ENCODE assay signal across 17 mouse cellular contexts in the genomic region with DNA sequence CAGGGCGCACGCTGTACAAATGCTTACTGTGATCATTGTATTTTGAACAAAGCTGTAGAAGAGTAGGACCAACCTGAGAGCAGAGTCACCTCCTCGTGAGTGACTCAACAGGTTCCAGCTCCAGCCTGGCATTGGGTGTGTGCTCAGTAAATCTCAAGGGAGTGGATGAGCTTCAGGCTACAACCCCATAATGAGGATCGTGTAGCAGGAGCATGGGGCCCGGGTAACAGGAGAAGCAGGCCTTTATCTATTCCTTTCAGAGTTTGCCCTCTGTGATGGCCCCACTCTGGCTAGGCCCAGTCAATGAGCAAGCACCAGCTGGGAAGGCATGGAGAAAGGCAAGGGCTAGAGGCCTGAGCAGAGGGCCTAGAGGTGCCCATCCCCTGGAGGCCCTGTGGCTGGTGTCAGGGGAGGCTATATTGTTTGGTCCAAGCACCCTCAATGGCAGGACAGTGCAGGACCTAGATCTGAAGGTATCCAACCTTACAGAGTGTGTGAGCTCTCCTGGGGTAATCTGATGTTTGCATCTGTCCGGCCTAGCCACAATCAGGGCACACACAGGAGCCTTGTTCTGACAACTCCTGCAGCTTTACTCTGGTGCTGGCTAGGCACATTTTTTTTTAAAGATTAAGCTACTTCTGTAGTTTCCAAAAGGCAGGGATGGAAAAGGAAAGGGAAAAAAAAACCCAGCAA. TPM values are rescaled to one million over a fixed set of nuclear protein-coding genes. Genes with fewer than 3 reads are reported as not detected.
A peak's percentile ranks its signal among the peaks of the same experiment; 100 is the strongest.
DNase-seq lines count a peak whose midpoint lies in the region; ATAC-seq lines count a peak whose summit lies in the region.
"Had no signal": no experiment of that assay in that cellular context is flagged by ENCODE, and none has a peak within 500 bp of the region (broad histone marks: within the 10 kb centered on the region; RNA-seq: fewer than 3 reads in every experiment).

No protein-coding gene starts in this region.

- H3K36me3 ChIP-seq in forebrain, embryonic 10.5 days (replicated peaks): peaks cover 22% of the 10 kb centered on the region
- no peaks in the 10 kb centered on the region for H3K36me3 ChIP-seq in forebrain, embryonic 15.5 days
- H3K36me3 ChIP-seq in midbrain, embryonic 11.5 days (ENCODE audit: control insufficient read depth, insufficient read depth, low read length): no peaks in the 10 kb centered on the region
- H3K36me3 ChIP-seq in midbrain, embryonic 10.5 days: peaks cover 58% of the 10 kb centered on the region
- H3K36me3 ChIP-seq in liver, embryonic 15.5 days (replicated peaks): no peaks in the 10 kb centered on the region
- H3K36me3 ChIP-seq in stomach, embryonic 16.5 days (ENCODE audit: control insufficient read depth, insufficient read depth, low read length): no peaks in the 10 kb centered on the region
- H3K36me3 ChIP-seq: embryonic facial prominence, embryonic 13.5 days; hindbrain, embryonic 15.5 days had no signal

- peak overlapping the region; percentile 51; the same call in 1 of the 2 replicates for H3K27ac ChIP-seq in forebrain, embryonic 10.5 days
- H3K27ac ChIP-seq in forebrain, embryonic 15.5 days (replicated peaks): no peak overlapping the region
- H3K27ac ChIP-seq in midbrain, embryonic 11.5 days (ENCODE audit: low read depth, low read length): no peak overlapping the region
- no peak overlapping the region; the same call in 1 of the 2 replicates for H3K27ac ChIP-seq in midbrain, embryonic 10.5 days (replicated peaks)
- H3K27ac ChIP-seq in liver, embryonic 15.5 days (replicated peaks): no peak overlapping the region
- H3K27ac ChIP-seq in stomach, embryonic 16.5 days (ENCODE audit: low read length): no peak overlapping the region
- H3K27ac ChIP-seq: embryonic facial prominence, embryonic 13.5 days; hindbrain, embryonic 15.5 days; left cerebral cortex, adult 2 months; midbrain, embryonic 12.5 days had no signal

- 76% methylated on average over 6 of the region's 6 CpGs for WGBS in forebrain, embryonic 10.5 days
- 62% methylated on average over 6 of the region's 6 CpGs for WGBS in forebrain, embryonic 15.5 days
- 81% methylated on average over 6 of the region's 6 CpGs for WGBS in midbrain, embryonic 11.5 days
- 82% methylated on average over 6 of the region's 6 CpGs for WGBS in midbrain, embryonic 10.5 days
- WGBS in liver, embryonic 15.5 days (ENCODE audit: insufficient replicate concordance): 42% methylated on average over 6 of the region's 6 CpGs
- WGBS in stomach, embryonic 16.5 days: 64% methylated on average over 6 of the region's 6 CpGs

- ATAC-seq in forebrain, embryonic 15.5 days (replicated peaks): no peak
- ATAC-seq in midbrain, embryonic 11.5 days (ENCODE audit: low FRiP score): no peak
- ATAC-seq in liver, embryonic 15.5 days (ENCODE audit: insufficient read depth): peak; percentile 87
- ATAC-seq in stomach, embryonic 16.5 days (ENCODE audit: insufficient read depth, low FRiP score): peak; percentile 19; the same call in 1 of the 2 replicates
- ATAC-seq: activated CD4-positive, CD25-positive, alpha-beta regulatory T cell, adult 4 months had no signal

- no peak overlapping the region for H3K9ac ChIP-seq in forebrain, embryonic 15.5 days (replicated peaks)
- H3K9ac ChIP-seq in midbrain, embryonic 11.5 days (ENCODE audit: low read length): peak overlapping the region; percentile 16; the same call in 1 of the 2 replicates
- no peak overlapping the region for H3K9ac ChIP-seq in liver, embryonic 15.5 days
- no peak overlapping the region for H3K9ac ChIP-seq in stomach, embryonic 16.5 days (ENCODE audit: low read length)
- H3K9ac ChIP-seq: embryonic facial prominence, embryonic 13.5 days; hindbrain, embryonic 15.5 days; midbrain, embryonic 12.5 days had no signal

- H3K27me3 ChIP-seq in forebrain, embryonic 10.5 days (ENCODE audit: poor library complexity, severe bottlenecking): no peaks in the 10 kb centered on the region
- H3K27me3 ChIP-seq in forebrain, embryonic 15.5 days: 0 out of 2 replicates have a peak, but pooled peaks cover 10% of the 10 kb centered on the region
- no peaks in the 10 kb centered on the region for H3K27me3 ChIP-seq in midbrain, embryonic 11.5 days (ENCODE audit: control insufficient read depth, insufficient read depth, low read length)
- H3K27me3 ChIP-seq in midbrain, embryonic 10.5 days (ENCODE audit: low read depth, poor library complexity, severe bottlenecking): no peaks in the 10 kb centered on the region
- H3K27me3 ChIP-seq in liver, embryonic 15.5 days: no peaks in the 10 kb centered on the region; the same call in 1 of the 2 replicates
- H3K27me3 ChIP-seq in stomach, embryonic 16.5 days (ENCODE audit: control insufficient read depth, insufficient read depth, low read length): no peaks in the 10 kb centered on the region
- H3K27me3 ChIP-seq: embryonic facial prominence, embryonic 13.5 days; hindbrain, embryonic 15.5 days; midbrain, embryonic 12.5 days had no signal

- DNase-seq in forebrain, embryonic 10.5 days (ENCODE audit: extremely low spot score, low spot score): no peak
- DNase-seq in midbrain, embryonic 11.5 days (ENCODE audit: low spot score, missing footprints): no peak
- DNase-seq in midbrain, embryonic 10.5 days (ENCODE audit: low spot score): no peak
- DNase-seq in left cerebral cortex, postnatal 10 days (ENCODE audit: extremely low spot score in 1 of 2, low spot score in 2 of 2): no peak
- no peak for DNase-seq in lung, adult 18-20 months
- DNase-seq: adrenal gland, postnatal 25 days; cerebellum, postnatal 25 days; kidney, adult 8-10 months; lung, postnatal 14 days had no signal

- H3K4me3 ChIP-seq in forebrain, embryonic 10.5 days: no peak overlapping the region
- H3K4me3 ChIP-seq in forebrain, embryonic 15.5 days: no peak overlapping the region
- no peak overlapping the region for H3K4me3 ChIP-seq in midbrain, embryonic 11.5 days (ENCODE audit: low read depth, low read length)
- no peak overlapping the region for H3K4me3 ChIP-seq in midbrain, embryonic 10.5 days
- no peak overlapping the region for H3K4me3 ChIP-seq in liver, embryonic 15.5 days (replicated peaks)
- no peak overlapping the region for H3K4me3 ChIP-seq in stomach, embryonic 16.5 days (replicated peaks; ENCODE audit: low read length)
- H3K4me3 ChIP-seq: embryonic facial prominence, embryonic 13.5 days; hindbrain, embryonic 15.5 days; left cerebral cortex, adult 2 months; midbrain, embryonic 12.5 days had no signal

- intact Hi-C loops in left cerebral cortex, postnatal 10 days (cut with DNase I): no loop called here

- H3K4me2 ChIP-seq in forebrain, embryonic 15.5 days (replicated peaks): no peak overlapping the region
- no peak overlapping the region for H3K4me2 ChIP-seq in midbrain, embryonic 11.5 days
- H3K4me2 ChIP-seq in liver, embryonic 15.5 days: no peak overlapping the region
- no peak overlapping the region for H3K4me2 ChIP-seq in stomach, embryonic 16.5 days (ENCODE audit: low read depth, low read length)
- H3K4me2 ChIP-seq: embryonic facial prominence, embryonic 13.5 days; hindbrain, embryonic 15.5 days; midbrain, embryonic 12.5 days had no signal

- no peaks in the 10 kb centered on the region for H3K9me3 ChIP-seq in forebrain, embryonic 10.5 days
- H3K9me3 ChIP-seq in forebrain, embryonic 15.5 days: no peaks in the 10 kb centered on the region
- H3K9me3 ChIP-seq in midbrain, embryonic 11.5 days (ENCODE audit: control insufficient read depth, low read length): no peaks in the 10 kb centered on the region
- no peaks in the 10 kb centered on the region for H3K9me3 ChIP-seq in midbrain, embryonic 10.5 days (replicated peaks)
- H3K9me3 ChIP-seq in liver, embryonic 15.5 days (replicated peaks): no peaks in the 10 kb centered on the region
- no peaks in the 10 kb centered on the region for H3K9me3 ChIP-seq in stomach, embryonic 16.5 days (replicated peaks; ENCODE audit: control insufficient read depth, low read length)
- H3K9me3 ChIP-seq: embryonic facial prominence, embryonic 13.5 days; hindbrain, embryonic 15.5 days; midbrain, embryonic 12.5 days had no signal

- H3K4me1 ChIP-seq in forebrain, embryonic 10.5 days: peaks cover 9% of the 10 kb centered on the region
- no peaks in the 10 kb centered on the region for H3K4me1 ChIP-seq in forebrain, embryonic 15.5 days
- H3K4me1 ChIP-seq in midbrain, embryonic 11.5 days (ENCODE audit: control insufficient read depth, insufficient read depth, low read length): peaks cover 6% of the 10 kb centered on the region; the same call in 1 of the 2 replicates
- H3K4me1 ChIP-seq in midbrain, embryonic 10.5 days: peaks cover 8% of the 10 kb centered on the region; the same call in 1 of the 2 replicates
- H3K4me1 ChIP-seq in liver, embryonic 15.5 days (replicated peaks): peaks cover 16% of the 10 kb centered on the region
- H3K4me1 ChIP-seq in stomach, embryonic 16.5 days (ENCODE audit: control insufficient read depth, insufficient read depth, low read length): no peaks in the 10 kb centered on the region
- H3K4me1 ChIP-seq: hindbrain, embryonic 15.5 days had no signal

RNA-seq across cellular contexts. Expression of a gene that starts 58.6 kb away (rescaled TPM):
- polyA plus RNA-seq in forebrain, embryonic 10.5 days (2016; fragmentation: Nextera tagmentation; extraction: Ambion mirVana): 26.6 and 37.1 TPM in 2 replicates
- 18.1 and 19.7 TPM in 2 replicates for polyA plus RNA-seq in forebrain, embryonic 15.5 days (2015; fragmentation: Nextera tagmentation; extraction: Ambion mirVana)
- polyA plus RNA-seq in midbrain, embryonic 11.5 days (2014; fragmentation: Nextera tagmentation; extraction: Ambion mirVana): 37.3 and 38.2 TPM in 2 replicates
- 45.5 and 52.3 TPM in 2 replicates for polyA plus RNA-seq in midbrain, embryonic 10.5 days (2016; fragmentation: Nextera tagmentation; extraction: Ambion mirVana)
- 0.46 and 0.69 TPM in 2 replicates for polyA plus RNA-seq in liver, embryonic 15.5 days (2015; fragmentation: Nextera tagmentation; extraction: Ambion mirVana)
- polyA plus RNA-seq in stomach, embryonic 16.5 days (2015; fragmentation: Nextera tagmentation; extraction: Ambion mirVana): 4.0 and 4.3 TPM in 2 replicates
- total RNA-seq in left cerebral cortex, postnatal 10 days (2021): 10 to 100 TPM; 23.9 to 26.4 TPM

Comparison
In these comparisons a context has a peak if more than half of its experiments do, and no peak if none do; other contexts are left out.
1. ATAC-seq: peak in liver, embryonic 15.5 days (single experiment) and stomach, embryonic 16.5 days (single experiment); none in forebrain, embryonic 15.5 days (single experiment) and midbrain, embryonic 11.5 days (single experiment).